Mouse (Mus musculus): Measurements from ENCODE around the gene Mospd3.

DNA sequence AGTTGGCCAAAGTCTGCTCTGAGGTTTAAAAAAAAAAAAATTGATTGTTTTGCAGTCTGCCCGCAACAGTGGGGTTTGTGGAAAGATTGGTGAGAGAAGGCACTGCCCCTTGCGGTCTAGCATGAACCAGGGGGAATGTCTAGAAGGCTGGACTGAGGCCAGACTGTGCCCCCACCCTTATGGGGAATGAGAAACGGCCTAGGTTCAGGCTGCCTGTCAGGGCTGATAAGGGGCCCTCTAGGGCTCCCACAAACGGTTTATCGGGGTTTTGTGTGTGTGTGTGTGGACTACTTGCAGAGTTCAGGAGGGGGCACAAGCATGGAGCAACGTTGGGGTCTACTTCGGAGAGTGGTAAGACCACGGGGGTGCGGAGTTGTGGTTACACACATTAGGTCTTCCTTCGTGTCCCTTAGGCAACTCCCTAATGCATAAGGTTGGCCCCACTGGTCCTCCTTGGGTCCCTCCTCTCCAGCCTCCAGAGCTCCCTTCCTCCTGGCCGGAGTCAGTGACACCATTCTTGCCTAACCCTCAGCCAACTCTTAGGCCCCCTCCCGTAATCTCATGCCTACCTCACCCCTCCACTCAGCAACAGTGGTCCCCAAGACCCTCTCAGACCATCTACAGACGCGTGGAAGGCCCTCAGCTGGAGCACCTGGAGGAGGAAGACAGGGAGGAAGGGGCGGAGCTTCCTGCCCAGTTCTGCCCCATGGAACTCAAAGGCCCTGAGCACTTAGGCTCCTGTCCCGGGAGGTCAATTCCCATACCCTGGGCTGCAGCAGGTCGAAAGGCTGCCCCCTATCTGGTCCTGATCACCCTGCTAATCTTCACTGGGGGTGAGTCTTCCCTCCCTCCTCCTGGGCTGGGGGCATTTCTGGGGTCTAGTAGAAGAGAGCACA, 29.9 kb downstream of the Mospd3 start:
- TF ChIP-seq POLR2A (IDR thresholded peaks at IDR 0.05; ENCODE audit: borderline replicate concordance, control insufficient read depth, low read depth, low read length) (no peak; the same call in 1 of the 2 replicates), CTCF (IDR thresholded peaks at IDR 0.05; ENCODE audit: control insufficient read depth, insufficient read depth, low read length) (no peak)
